Mouse (Mus musculus) brain, adult 2 months (tissue): ENCODE results near the gene Raph1.

Source experiments
- DNase-seq: peaks from one replicate; pipeline ENCODE4 v3.0.0; 2011; ENCODE audit warnings: low read depth, low spot score

The Raph1 gene

GRCm38 (mm10) chr1:60566631-60567311 lies at the start of gene Raph1:
TSS of gene Raph1 (minus strand) at chr1:60567104.
- DNase-seq, result peak; percentile 95

- no peak for DNase-seq
Observed at GRCm38 (mm10) chr1:60615703-60616102, 48.8 kb upstream of the Raph1 start.

GRCm38 (mm10) chr1:60614902-60615301 lies 48.0 kb upstream of the Raph1 start:
- peak; percentile 40 for DNase-seq

- DNase-seq, result no peak
Observed at GRCm38 (mm10) chr1:60611968-60612367, 45.1 kb upstream of the Raph1 start.

GRCm38 (mm10) chr1:60610631-60611030 lies 43.7 kb upstream of the Raph1 start:
- DNase-seq, result no peak

GRCm38 (mm10) chr1:60609011-60609775 lies 42.3 kb upstream of the Raph1 start:
- no peak for DNase-seq

GRCm38 (mm10) chr1:60604481-60605021 lies 37.6 kb upstream of the Raph1 start:
- peak; percentile 19 for DNase-seq

- no peak for DNase-seq
Observed at GRCm38 (mm10) chr1:60600682-60601081, 33.8 kb upstream of the Raph1 start.

GRCm38 (mm10) chr1:60599926-60600325 lies 33.0 kb upstream of the Raph1 start:
- no peak for DNase-seq

- no peak for DNase-seq
Observed at GRCm38 (mm10) chr1:60599013-60599701, 32.3 kb upstream of the Raph1 start.

- no peak for DNase-seq
Observed at GRCm38 (mm10) chr1:60596386-60597320, 29.7 kb upstream of the Raph1 start.

GRCm38 (mm10) chr1:60593101-60593500 lies 26.2 kb upstream of the Raph1 start:
- DNase-seq, result no peak

- DNase-seq, result no peak
Observed at GRCm38 (mm10) chr1:60588887-60589629, 22.2 kb upstream of the Raph1 start.

GRCm38 (mm10) chr1:60580990-60581389 lies 14.1 kb upstream of the Raph1 start:
- peak; percentile 41 for DNase-seq

GRCm38 (mm10) chr1:60579886-60580285 lies 13.0 kb upstream of the Raph1 start:
- DNase-seq, result no peak

- DNase-seq, result no peak
Observed at GRCm38 (mm10) chr1:60572699-60573098, 5.8 kb upstream of the Raph1 start.

- DNase-seq, result no peak
Observed at GRCm38 (mm10) chr1:60569741-60570140, 2.8 kb upstream of the Raph1 start.

GRCm38 (mm10) chr1:60569210-60569609 lies 2.3 kb upstream of the Raph1 start:
- no peak for DNase-seq

- DNase-seq, result no peak
Observed at GRCm38 (mm10) chr1:60567321-60567720, 417 bp upstream of the Raph1 start.

- peak; percentile 57 for DNase-seq
Observed at GRCm38 (mm10) chr1:60565931-60566630, 823 bp downstream of the Raph1 start.
